Mouse (Mus musculus): ENCODE measurements around the gene Cdc34. TPM values are rescaled to one million over a fixed set of nuclear protein-coding genes. Genes with fewer than 3 reads are reported as not detected.

Cdc34 gene
- total RNA-seq, 2 experiments from 2014 or later: 344 to 378 TPM

- intact Hi-C loops (cut with DNase I): no loop called here
These were observed 30.0 kb downstream of the Cdc34 start for GRCm38 (mm10) chr10:79712029-79712428.

GRCm38 (mm10) chr10:79712499-79713126 is 30.6 kb downstream of the Cdc34 start:
- peak; percentile 63 to 74 for DNase-seq
- intact Hi-C loops (cut with DNase I): no loop called here

More at GRCm38 (mm10) chr10:79712029-79712428, 30.0 kb downstream of the Cdc34 start:
- DNase-seq: no peak

- intact Hi-C loops (cut with DNase I): no loop called here
- no peak for DNase-seq
These were observed 31.2 kb downstream of the Cdc34 start for GRCm38 (mm10) chr10:79713163-79713562.

- no peak for DNase-seq
- intact Hi-C loops (cut with DNase I): no loop called here
These were observed 33.0 kb downstream of the Cdc34 start for GRCm38 (mm10) chr10:79714996-79715395.

- no peak for DNase-seq
- intact Hi-C loops (cut with DNase I): no loop called here
These were observed 34.4 kb downstream of the Cdc34 start, which contains the start of gene Hcn2 for GRCm38 (mm10) chr10:79716254-79716987. Hcn2 (plus strand) TSS chr10:79716634.

GRCm38 (mm10) chr10:79716988-79717355 is 35.0 kb downstream of the Cdc34 start:
- no peak for DNase-seq
- intact Hi-C loops (cut with DNase I): no loop called here

GRCm38 (mm10) chr10:79717640-79718357 is 35.8 kb downstream of the Cdc34 start:
- intact Hi-C loops (cut with DNase I): no loop called here
- peak; percentile 52 to 63 for DNase-seq

GRCm38 (mm10) chr10:79721089-79721488 is 39.1 kb downstream of the Cdc34 start:
- no peak for DNase-seq
- intact Hi-C loops (cut with DNase I): no loop called here

- intact Hi-C loops (cut with DNase I): no loop called here
- no peak for DNase-seq
These were observed 41.1 kb downstream of the Cdc34 start for GRCm38 (mm10) chr10:79723047-79723446.

GRCm38 (mm10) chr10:79723692-79724091 is 41.7 kb downstream of the Cdc34 start:
- intact Hi-C loops (cut with DNase I): no loop called here

GRCm38 (mm10) chr10:79726090-79726489 is 44.1 kb downstream of the Cdc34 start:
- intact Hi-C loops (cut with DNase I): no loop called here
- peak; percentile 40 to 48 for DNase-seq

More at GRCm38 (mm10) chr10:79723692-79724091, 41.7 kb downstream of the Cdc34 start:
- DNase-seq: no peak

GRCm38 (mm10) chr10:79728323-79729249 is 46.6 kb downstream of the Cdc34 start:
- DNase-seq: no peak

GRCm38 (mm10) chr10:79729357-79729965 is 47.5 kb downstream of the Cdc34 start:
- DNase-seq: peak in 1 of 2 experiments; percentile 49
- intact Hi-C loops (cut with DNase I): no loop called here

More at GRCm38 (mm10) chr10:79728323-79729249, 46.6 kb downstream of the Cdc34 start:
- intact Hi-C loops (cut with DNase I): no loop called here

- DNase-seq: no peak
- intact Hi-C loops (cut with DNase I): no loop called here
These were observed 50.5 kb downstream of the Cdc34 start for GRCm38 (mm10) chr10:79732500-79732899.

- no peak for DNase-seq
- intact Hi-C loops (cut with DNase I): no loop called here
These were observed 51.9 kb downstream of the Cdc34 start for GRCm38 (mm10) chr10:79733847-79734246.

GRCm38 (mm10) chr10:79735361-79735760 is 53.4 kb downstream of the Cdc34 start:
- intact Hi-C loops (cut with DNase I): no loop called here

GRCm38 (mm10) chr10:79736706-79737105 is 54.7 kb downstream of the Cdc34 start:
- intact Hi-C loops (cut with DNase I): no loop called here
- no peak for DNase-seq

More at GRCm38 (mm10) chr10:79735361-79735760, 53.4 kb downstream of the Cdc34 start:
- no peak for DNase-seq
